Mouse (Mus musculus) effector memory CD4-positive, alpha-beta T cell, adult 5 months (primary cell): ENCODE measurements around the gene Nup98. TPM values are rescaled to one million over a fixed set of nuclear protein-coding genes. Genes with fewer than 3 reads are reported as not detected.

Experiments used
- polyA plus RNA-seq: library from polyadenylated mRNA; unstranded; fragments of 100-300 nt; shearing (Covaris generic); gene quantifications from one replicate; pipeline ENCODE4 v1.2.1, GENCODE M21; 2017

Gene Nup98
- 187 TPM for polyA plus RNA-seq

DNA sequence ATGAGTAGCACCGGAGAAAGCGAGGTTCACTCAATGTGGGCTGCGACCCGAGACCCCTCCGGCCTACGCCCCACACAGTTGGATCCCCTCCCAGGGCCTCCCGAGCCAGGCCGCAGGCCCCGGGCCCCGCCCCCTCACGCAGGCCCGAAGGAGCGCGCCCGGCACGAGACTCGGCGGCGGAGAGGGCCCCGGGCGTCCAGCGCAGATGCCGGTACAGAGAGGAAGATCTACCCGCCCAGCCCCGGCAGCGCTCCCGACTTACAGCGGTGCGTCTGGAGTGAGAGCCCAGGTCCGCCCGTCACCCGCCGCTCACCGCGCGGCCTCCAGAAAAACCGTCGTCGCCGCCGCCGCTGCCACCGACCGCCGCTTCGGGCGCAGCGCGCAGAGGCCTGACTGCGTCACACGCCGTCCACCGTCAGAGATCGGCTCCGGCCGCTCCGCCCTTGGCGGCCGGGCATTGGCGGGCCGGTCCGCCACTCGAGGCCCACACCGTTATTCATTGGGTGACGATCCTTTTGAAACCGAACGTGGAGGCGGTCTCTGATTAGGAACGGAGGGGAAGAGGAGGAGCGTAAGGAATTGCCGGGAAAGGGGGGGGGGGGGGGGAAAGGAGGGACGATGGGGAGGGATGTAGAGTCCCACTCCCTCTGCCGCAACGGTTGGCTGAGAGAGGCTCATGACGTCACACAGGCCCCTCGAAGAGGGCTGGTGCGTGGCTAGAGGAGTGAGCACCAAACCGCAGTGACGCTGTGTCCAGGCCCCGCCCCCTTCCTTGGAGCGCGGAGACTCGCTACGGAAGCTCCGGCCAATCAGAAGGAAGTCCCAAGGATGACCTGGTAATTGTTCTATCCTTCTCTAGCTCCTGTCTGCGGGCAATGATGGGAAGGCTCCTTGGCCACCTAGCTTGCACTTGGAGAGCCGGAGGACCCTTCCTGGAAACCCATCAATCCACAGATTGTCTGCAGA is at the start of gene Nup98, which contains the start of gene Pgap2:
Gene Nup98 (minus strand): TSS at position 421 of the 966 bp plus-strand sequence.
Gene Pgap2 (plus strand): TSS at position 453 of the 966 bp plus-strand sequence.

GRCm38 (mm10) chr7:102255954-102256353 is 46.0 kb upstream of the Nup98 start, which contains the start of gene Rhog:
Gene Rhog, minus strand, starts transcription at chr7:102256054.

GRCm38 (mm10) chr7:102116579-102117331 is 93.2 kb downstream of the Nup98 start, which contains the start of gene Chrna10:
Gene Chrna10, minus strand, starts transcription at chr7:102116828.

DNA sequence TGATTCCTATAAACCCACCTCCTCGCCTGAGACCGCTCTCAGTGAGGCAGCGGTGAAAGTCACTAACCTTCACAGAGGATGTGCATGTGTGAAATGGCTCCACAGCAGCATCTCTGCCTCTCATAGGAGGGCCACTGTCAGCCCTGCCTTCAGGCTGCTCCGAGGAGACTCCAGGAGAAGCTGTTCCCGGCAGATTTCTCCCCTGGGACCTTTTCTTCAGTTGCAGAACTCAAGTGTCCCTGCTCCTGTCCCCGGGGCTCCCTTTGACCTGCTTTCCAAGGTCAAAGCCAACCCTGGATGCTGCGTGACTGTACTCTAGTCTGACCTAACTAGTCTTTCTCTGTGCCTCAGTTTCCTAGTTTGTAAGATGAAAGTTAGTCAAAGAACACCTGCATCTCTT is 100.8 kb downstream of the Nup98 start, which contains the start of gene Art5:
Gene Art5 (minus strand): TSS at position 319 of the 400 bp plus-strand sequence.

DNA sequence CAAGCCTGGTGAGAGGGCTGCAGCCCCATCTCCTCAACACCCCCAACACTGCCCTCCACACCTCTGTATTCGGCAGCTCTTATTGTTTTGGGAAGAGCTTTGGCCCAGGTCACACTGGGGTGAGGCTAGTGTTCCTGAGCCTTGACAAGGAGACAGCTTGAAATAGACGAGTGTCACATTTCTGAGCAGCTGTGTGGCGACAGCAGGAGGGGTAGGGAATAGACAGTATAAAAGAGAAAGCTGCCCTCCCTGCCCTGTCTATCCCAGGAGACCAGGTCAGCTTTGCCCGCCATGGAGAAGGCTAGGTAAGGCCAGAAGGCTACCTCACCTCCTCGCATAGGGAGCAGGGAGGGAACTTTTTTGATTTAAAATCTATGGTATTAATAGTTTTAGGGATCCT is 108.5 kb downstream of the Nup98 start, which contains the start of gene Art1:
Gene Art1 (plus strand): TSS at position 257 of the 400 bp plus-strand sequence.

DNA sequence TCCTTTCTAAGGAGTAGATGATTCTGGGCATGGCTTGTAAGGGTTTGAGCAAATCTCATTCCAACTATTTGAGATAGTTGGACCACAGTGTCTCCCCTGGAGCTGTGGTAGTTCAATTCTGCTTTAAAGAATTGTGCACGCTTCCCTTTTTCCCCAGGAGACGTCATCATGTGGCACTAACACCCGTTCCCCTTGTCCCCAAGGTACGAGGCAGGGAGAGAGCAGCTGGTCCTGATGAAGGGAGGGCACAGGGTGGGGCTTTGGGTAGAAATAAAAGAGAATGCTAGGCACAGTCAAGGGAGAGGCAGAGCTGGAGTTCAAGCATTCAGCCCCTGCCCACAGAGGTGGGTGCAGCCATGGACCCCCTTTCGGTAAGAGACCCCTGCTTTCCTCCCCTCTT is 127.2 kb downstream of the Nup98 start, which contains the start of gene Trpc2:
Gene Trpc2 (plus strand): TSS at position 301 of the 400 bp plus-strand sequence.

Other genes with a start within 250 kb of the Nup98 start
- gene Il18bp, start 191.5 kb downstream of the Nup98 start, polyA plus RNA-seq = 3.2 TPM
- gene Rnf121, start 144.7 kb downstream of the Nup98 start, polyA plus RNA-seq = 20.0 TPM
- gene Xndc1, start 144.7 kb downstream of the Nup98 start, polyA plus RNA-seq = 27.8 TPM
- 0.20 TPM for gene Xntrpc, start 144.5 kb downstream of the Nup98 start, polyA plus RNA-seq
- not detected for gene Trpc2, start 127.1 kb downstream of the Nup98 start, polyA plus RNA-seq
- gene Art1, start 108.4 kb downstream of the Nup98 start, polyA plus RNA-seq = not detected
- 0.25 TPM for gene Art5, start 100.7 kb downstream of the Nup98 start, polyA plus RNA-seq
- gene Chrna10, start 93.3 kb downstream of the Nup98 start, polyA plus RNA-seq = not detected
- 37.9 TPM for gene Pgap2, start within 50 bp of the Nup98 start, polyA plus RNA-seq
- 608 TPM for gene Rhog, start 45.9 kb upstream of the Nup98 start, polyA plus RNA-seq
- 165 TPM for gene Stim1, start 57.6 kb upstream of the Nup98 start, polyA plus RNA-seq
- gene Rrm1, start 231.5 kb upstream of the Nup98 start, polyA plus RNA-seq = 50.3 TPM